Mouse (Mus musculus) gastrocnemius, postnatal 10 days (tissue): ENCODE data around the gene Crybg2. TPM values are rescaled to one million over a fixed set of nuclear protein-coding genes. Genes with fewer than 3 reads are reported as not detected.

Experiments used
- DNase-seq: peaks from one replicate; pipeline ENCODE4 v3.0.0; 2021; ENCODE audit warnings: mixed read lengths
- total RNA-seq, 2 experiments: library from RNA; stranded (reverse); gene quantifications; 2 replicates each; pipeline ENCODE4 v1.2.3; 2021

Gene Crybg2
- total RNA-seq, 2 experiments from 2014 or later = not detected

DNA sequence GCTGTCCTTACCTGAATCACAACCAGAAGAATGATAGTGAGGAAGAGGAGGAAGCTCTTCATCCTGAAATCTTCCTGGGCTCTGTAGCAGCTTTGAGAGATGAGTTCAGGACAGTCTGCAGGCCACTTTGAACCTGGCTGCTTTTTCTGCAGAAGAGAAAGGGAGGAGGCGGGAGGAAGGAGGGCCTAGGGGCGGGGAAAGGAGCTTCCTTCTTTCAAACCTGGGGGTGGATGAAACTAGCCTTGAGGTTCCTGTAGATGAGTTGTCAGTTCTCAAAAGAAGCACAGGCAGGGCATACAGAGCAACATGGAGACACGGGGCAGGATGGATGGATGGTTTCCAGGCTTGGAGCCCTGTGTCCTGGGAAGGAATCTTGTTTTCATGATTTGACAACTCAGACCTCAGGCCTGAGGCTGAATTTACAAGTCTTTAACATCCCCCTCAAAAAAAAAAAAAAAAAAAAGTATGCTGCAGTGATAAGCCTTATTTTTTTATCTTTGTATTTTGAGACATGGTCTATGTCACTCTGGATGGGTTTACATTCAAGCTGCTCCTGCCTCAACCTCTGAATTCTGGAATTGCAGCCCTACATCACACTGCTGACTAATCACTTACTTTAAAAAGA lies 34.4 kb downstream of the Crybg2 start, which contains the start of gene Cd52:
Cd52 (minus strand) TSS at position 160 of the 625 bp plus-strand sequence.
- no peak for DNase-seq

DNA sequence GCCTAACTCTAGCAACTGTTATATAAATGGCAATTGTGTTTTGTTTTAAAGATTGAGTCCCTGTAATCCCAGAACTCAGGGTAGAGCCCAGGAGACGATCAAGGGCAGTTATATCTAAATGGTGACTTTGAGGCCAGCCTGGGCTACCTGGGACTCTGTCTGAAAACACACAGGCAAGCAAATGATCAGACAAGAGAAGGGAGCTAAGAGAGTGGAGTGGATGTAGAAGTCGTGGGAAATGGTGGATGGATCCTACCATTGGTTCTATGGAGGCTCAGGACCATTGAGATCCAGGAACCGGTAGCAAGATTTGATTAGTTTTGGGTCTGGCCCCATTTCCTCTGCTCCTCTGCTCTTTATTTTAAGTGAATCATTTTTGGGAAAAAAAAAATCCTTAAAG lies 35.5 kb downstream of the Crybg2 start:
- no peak for DNase-seq

DNA sequence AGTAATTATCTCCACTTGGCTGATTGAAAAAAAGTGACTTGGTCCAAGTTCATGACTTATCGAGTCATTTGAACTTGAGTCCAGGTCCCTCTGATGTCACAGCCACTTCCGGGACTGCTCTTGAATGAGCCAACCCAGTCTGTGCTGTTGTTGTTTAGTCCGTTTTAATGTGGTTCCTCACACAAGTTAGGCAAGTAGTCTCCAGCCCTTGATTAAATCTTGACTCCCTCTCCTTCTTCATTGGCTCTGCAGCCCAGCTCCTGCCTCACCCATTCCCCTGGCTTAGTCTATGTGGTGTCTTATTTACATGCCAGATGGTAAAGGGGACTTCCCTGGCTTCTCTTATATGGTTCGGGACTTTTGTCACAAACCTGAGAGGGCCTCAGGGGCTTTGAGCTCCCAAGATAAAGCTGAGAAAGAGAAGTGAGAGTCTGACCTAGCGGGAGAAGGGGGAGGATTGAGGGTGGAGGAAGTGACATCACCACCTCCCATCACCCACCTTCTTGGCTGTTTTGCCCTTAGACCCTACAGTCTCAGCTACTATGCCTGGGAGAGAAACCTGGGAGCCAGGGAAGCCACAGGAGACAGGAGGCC lies 36.5 kb downstream of the Crybg2 start:
- DNase-seq = no peak

GRCm38 (mm10) chr4:134098628-134099027 lies 38.0 kb downstream of the Crybg2 start:
- no peak for DNase-seq

GRCm38 (mm10) chr4:134100245-134100644 lies 39.6 kb downstream of the Crybg2 start:
- no peak for DNase-seq

DNA sequence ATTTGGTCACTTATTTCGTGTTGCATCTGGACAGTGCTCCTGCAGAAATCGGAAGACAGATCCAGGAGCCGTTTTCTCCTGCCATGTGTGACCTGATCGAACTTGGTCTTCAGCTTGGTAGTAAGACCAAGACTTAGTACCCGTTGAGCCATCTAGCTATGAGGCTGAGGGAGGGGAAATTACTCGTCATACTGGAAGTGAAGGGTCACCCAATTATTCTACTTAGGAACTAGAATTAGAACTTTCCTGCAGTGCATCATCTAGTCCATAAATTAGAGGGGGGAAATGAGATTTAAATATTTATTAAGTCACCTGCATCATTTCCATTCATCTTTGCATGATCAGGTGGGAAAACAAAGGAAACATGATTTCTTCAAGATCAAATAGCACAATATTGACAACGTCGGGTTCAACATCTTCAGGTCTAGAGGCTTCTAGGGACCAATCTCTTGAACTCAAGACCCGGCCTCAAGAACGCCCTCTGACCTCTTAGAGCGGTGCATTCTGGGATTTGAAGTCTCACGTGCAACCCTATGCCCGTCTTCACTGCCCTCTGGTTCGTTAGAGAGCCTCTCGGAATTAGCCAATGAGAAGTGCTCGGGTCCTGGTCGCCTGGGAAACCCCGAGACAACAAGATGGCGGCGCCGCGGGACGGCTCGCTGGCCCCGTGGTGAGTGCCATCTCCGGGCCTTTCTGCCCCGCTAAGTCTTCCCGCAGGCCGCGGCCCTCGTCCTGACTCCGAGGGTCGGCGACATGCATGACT lies 41.5 kb downstream of the Crybg2 start, which contains the start of gene Ubxn11:
Ubxn11 (plus strand) TSS at position 592 of the 763 bp plus-strand sequence.
- peak; percentile 74 for DNase-seq

DNA sequence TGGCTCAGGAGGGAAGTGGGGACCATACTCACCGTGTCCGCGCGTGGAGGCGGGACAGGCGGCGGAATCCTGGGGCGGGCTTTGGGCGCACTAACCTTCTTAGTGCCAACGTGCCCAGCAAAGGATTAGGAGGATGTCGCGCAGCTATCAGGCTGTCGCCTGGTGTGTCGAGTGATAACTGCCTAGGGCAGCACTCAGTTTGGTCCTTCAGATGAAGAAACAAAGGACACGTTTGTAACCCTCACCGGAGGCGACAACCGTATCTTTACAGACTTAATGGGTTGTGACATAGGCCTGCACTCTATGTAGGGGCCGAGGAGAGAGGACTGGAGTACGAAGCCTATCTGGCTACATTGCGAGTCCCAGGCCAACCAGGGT lies 42.1 kb downstream of the Crybg2 start:
- DNase-seq = no peak

DNA sequence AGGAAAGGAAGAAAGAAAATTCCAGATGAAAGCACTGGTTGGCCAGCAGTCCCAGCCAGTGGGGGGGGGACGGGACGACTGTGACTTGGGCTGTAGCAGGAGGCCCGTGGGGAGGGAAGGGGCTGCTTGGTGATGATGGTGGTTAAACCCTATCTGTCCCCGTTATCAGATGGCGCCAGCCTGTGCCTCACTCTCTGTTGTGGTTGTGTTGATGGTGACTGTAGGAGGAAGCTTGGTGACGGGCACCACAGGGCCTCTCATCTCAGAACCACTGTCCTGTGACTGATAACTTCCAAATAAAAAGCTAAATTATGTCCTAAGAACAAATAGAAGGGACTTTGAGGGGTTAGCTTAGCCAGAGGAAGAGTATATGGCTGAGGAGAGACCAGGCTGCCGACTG lies 45.5 kb downstream of the Crybg2 start:
- no peak for DNase-seq

DNA sequence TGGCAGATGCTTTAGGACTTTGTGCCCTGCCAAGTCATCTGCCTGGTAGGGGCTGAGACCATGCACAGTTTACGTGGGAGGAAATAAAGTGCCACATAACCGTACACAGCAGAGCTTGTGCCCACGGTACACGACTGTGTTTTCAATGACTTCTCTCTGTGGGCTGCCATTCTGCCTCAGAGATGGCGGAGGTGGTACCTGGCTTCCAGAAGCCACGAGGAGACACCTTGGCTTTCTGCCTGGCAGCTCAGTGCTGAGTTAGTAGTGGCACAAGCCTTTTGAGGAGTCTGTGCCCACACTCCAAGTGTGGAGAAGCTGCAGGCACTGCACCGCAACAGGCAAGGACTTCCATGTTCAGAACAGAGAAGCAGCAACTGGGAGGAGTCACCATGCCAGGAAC lies 47.1 kb downstream of the Crybg2 start:
- DNase-seq = no peak

- DNase-seq = no peak
These were observed 47.6 kb downstream of the Crybg2 start for GRCm38 (mm10) chr4:134108196-134108595.

DNA sequence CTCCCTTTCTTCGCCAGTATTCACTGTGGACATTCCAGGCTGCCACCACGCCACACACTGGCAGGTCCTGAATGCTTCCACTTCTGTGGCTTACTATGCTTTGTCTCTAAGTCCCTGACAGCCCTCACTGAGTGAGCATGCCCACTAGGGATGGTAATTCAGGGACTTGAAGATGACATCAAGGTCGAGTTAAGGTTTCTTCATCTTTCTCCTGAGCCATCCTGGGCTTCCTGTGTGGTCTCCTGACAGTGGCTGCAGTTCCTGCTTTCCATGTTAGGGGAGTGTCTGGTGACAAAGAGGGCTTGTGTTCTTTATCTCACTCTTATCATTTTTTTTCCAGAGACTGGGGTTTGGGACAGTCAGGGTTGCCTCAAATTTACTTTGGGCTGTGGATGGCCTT lies 50.0 kb downstream of the Crybg2 start:
- DNase-seq = no peak

- no peak for DNase-seq
These were observed 51.8 kb downstream of the Crybg2 start for GRCm38 (mm10) chr4:134112403-134112802.

DNA sequence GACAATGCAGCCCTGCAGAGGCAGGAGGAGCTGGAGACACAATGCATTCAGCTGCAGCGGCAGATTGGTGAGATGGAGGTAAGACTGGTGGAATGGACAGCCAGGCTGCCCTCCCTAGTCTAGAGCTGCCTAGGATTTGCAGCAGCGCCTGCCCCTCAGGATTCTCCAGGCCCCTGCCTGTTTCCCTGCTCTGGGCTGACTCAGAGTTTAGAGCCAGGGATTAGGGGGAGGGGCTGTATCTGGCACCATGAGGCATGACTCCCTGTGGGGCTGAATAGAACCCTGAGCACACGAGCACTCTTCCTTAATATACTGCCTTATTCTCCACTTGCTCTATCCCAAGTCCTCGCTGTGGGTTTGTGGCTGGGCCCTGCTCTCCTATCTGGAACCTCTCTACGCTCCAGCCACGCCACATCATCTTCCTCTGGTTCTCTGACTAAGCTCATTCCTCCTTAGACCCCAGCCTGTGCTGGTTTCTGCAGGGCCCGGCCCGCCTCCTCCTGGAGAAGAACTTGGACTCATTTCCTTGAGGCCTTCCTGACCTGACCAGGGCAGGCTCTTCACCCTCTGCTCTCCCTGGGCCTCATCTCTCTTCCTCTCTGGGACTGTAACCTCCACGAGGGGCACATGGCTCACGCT lies 52.9 kb downstream of the Crybg2 start:
- DNase-seq = no peak

DNA sequence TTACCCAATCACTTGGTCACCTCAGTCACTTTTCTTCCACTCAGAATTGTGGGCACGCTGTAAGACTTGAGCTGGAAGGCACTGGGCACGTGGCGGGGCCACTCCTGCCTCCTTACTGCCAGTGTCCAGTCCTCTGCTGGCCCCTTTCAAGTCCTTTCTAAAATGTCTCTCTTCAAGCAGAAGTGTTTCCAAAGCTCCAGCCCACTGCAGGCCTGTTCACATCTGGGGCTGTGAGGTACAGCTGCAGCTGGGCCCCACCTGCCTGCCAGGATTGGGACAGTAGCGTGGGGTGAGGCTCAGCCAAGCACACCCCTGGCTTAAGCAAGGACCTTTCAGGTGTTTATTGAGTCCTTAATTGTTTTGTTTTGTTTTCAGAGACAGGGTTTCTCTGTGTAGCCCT lies 53.4 kb downstream of the Crybg2 start:
- no peak for DNase-seq

DNA sequence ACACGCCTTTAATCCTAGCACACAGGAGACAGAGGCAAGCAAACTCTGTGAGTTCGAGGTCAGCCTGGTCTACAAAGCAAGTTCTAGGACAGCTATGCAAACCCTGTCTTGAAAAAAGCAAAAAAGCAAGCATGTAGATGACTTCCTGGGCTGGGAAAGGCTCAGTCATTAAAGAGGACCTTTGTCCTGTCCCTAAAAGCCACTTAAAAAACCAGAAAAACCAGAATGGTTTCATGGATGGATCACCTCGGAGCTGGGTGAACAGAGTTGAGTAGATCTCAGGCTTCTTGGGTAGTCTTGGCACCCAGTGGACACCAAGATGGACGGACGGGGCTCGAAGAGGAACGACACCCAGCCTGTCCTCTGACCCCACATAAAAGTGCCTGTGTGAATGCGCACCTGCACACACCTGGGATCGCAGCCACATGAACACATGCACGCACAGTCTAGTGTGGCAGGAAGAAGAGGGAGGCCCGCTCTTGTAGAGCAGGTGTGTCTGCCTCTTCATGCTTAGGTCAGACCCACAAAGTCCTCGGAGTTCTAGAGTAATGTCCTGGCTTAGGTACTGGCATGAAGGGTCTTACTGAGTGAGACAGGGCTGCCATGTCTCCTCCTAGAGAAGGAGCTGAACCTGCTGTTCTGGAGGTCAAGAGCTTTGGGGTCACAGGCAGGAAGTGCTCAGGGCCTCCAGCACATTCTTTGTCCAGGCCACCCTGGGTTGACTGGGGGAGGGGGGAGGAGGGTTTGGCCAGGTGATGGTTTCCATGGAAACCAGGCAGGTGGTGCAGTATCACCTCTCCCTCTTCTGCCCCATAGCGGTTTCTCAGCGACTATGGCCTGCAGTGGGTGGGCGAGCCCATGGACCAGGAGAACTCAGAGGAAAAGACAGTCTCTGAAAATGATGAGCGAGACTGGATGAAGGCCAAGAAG lies 54.9 kb downstream of the Crybg2 start:
- no peak for DNase-seq

- no peak for DNase-seq
These were observed 55.9 kb downstream of the Crybg2 start for GRCm38 (mm10) chr4:134116501-134116900.

DNA sequence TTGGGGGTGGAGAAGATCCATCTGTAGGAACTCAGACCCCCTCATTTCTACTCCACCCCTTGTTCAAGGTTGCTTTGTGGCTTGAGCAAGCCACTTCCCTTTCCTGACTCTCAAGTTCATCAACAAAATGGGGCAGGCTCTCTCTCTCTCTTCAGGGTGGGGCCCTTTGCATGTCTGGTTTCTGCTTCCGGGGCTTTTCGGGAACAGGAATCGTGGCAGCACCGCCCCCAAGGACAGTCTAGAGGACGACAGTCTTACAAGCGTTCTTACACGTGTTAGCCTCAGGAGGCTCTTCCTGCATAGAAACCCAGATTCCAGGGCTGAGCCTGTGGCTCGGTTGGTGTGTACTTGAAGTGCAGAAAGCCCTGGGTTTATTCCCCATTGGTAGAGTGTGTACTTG lies 56.4 kb downstream of the Crybg2 start:
- DNase-seq = no peak

- DNase-seq = no peak
These were observed 57.6 kb downstream of the Crybg2 start for GRCm38 (mm10) chr4:134118126-134118800.

DNA sequence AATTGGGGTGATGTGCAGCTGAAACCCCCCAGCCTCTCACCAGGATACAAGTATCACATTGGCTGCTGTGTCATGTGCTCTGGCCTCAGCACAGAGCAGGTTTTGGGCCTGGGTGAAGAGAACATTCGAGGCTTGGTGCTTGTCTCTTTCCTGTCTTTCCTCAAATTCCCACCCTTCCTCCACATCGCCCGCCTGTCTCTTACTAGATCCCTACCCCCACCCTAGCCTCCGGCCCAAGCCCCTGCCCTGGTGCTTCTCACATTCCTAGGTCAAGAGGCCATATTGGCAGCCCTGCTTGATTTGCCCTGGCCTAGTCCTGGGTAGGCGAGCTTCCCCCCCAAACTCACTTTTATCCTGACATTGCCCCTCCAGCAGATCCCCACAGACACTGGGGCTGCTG lies 58.4 kb downstream of the Crybg2 start:
- no peak for DNase-seq

GRCm38 (mm10) chr4:134119644-134120043 lies 59.0 kb downstream of the Crybg2 start:
- DNase-seq = no peak

- no peak for DNase-seq
These were observed 59.7 kb downstream of the Crybg2 start for GRCm38 (mm10) chr4:134120192-134120805.
